ENCODE assay signal across 8 mouse cellular contexts in genomic region chr14:20733952-20734774, GRCm38 (mm10). TPM values are rescaled to one million over a fixed set of nuclear protein-coding genes. Genes with fewer than 3 reads are reported as not detected.
DNase-seq lines count a peak whose midpoint lies in the region; ATAC-seq and TF ChIP-seq lines count a peak whose summit lies in the region.

Gene Ndst2 (minus strand): TSS chr14:20734562.

- TF ChIP-seq POLR2A in bone marrow macrophage, adult 2 months (IDR thresholded peaks at IDR 0.05; ENCODE audit: borderline replicate concordance, low read depth, low read length), result peak; percentile 76; the same call in 1 of the 2 replicates
- peak; percentile 80 for TF ChIP-seq POLR2A in embryonic fibroblast, embryonic 13.5 days (IDR thresholded peaks at IDR 0.05; ENCODE audit: low read depth, low read length)

- H3K27me3 ChIP-seq in kidney, embryonic 14.5 days (ENCODE audit: control insufficient read depth, insufficient read depth, low read length), result no peaks in the 10 kb centered on the region
- H3K27me3 ChIP-seq in limb, embryonic 15.5 days, result no peaks in the 10 kb centered on the region

- TF ChIP-seq CTCF in bone marrow macrophage, adult 2 months (IDR thresholded peaks at IDR 0.05; ENCODE audit: low read depth, low read length), result no peak
- TF ChIP-seq CTCF in embryonic fibroblast, embryonic 13.5 days (IDR thresholded peaks at IDR 0.05; ENCODE audit: borderline replicate concordance, insufficient read depth, low read length), result no peak

- no peaks in the 10 kb centered on the region for H3K9me3 ChIP-seq in kidney, embryonic 14.5 days (ENCODE audit: control insufficient read depth, low read length)
- no peaks in the 10 kb centered on the region for H3K9me3 ChIP-seq in limb, embryonic 15.5 days

- peak; percentile 98 for ATAC-seq in kidney, embryonic 14.5 days (ENCODE audit: low FRiP score, low TSS enrichment)
- ATAC-seq in limb, embryonic 15.5 days (ENCODE audit: insufficient number of reproducible peaks, low FRiP score, low TSS enrichment, low read depth), result peak; percentile 95

- DNase-seq in 416B (ENCODE audit: low read depth), result peak; percentile 88
- DNase-seq in heart, adult 9 months (ENCODE audit: low spot score in 2 of 2), result peak; percentile 89 to 90
- peak; percentile 69 to 83 for DNase-seq in monocyte, adult 2 months (ENCODE audit: low read depth in 1 of 2, low spot score in 2 of 2)
- DNase-seq in spleen, postnatal 36 days (ENCODE audit: low spot score in 2 of 2), result peak; percentile 91

- H3K4me3 ChIP-seq in bone marrow macrophage, adult 2 months (ENCODE audit: insufficient read depth, low read length), result peak within 1 kb of the TSS; percentile 86
- peak within 1 kb of the TSS; percentile 82 for H3K4me3 ChIP-seq in embryonic fibroblast, embryonic 13.5 days (ENCODE audit: insufficient read depth, low read length)
- H3K4me3 ChIP-seq in kidney, embryonic 14.5 days (ENCODE audit: low read length), result peak within 1 kb of the TSS; percentile 89
- peak within 1 kb of the TSS; percentile 84 for H3K4me3 ChIP-seq in limb, embryonic 15.5 days

- under 1% methylated on average over 65 of the region's 81 CpGs for WGBS in kidney, embryonic 14.5 days
- under 1% methylated on average over 81 of the region's 81 CpGs for WGBS in limb, embryonic 15.5 days

- peak within 1 kb of the TSS; percentile 92 for H3K27ac ChIP-seq in bone marrow macrophage, adult 2 months (ENCODE audit: insufficient read depth, low read depth, low read length)
- H3K27ac ChIP-seq in embryonic fibroblast, embryonic 13.5 days (ENCODE audit: insufficient read depth, low read length), result peak within 1 kb of the TSS; percentile 66
- H3K27ac ChIP-seq in kidney, embryonic 14.5 days (ENCODE audit: low read depth, low read length), result peak within 1 kb of the TSS; percentile 91
- peak within 1 kb of the TSS; percentile 95 for H3K27ac ChIP-seq in limb, embryonic 15.5 days

- H3K4me1 ChIP-seq in bone marrow macrophage, adult 2 months (ENCODE audit: control insufficient read depth, insufficient read depth, low read length), result peaks cover 35% of the 10 kb centered on the region
- H3K4me1 ChIP-seq in embryonic fibroblast, embryonic 13.5 days (ENCODE audit: control insufficient read depth, insufficient read depth, low read length), result peaks cover 7% of the 10 kb centered on the region; the same call in 1 of the 2 replicates
- 0 out of 2 replicates have a peak, but pooled peaks cover 4% of the 10 kb centered on the region for H3K4me1 ChIP-seq in kidney, embryonic 14.5 days (ENCODE audit: control insufficient read depth, insufficient read depth, low read length)
- H3K4me1 ChIP-seq in limb, embryonic 15.5 days, result peaks cover 23% of the 10 kb centered on the region

- H3K9ac ChIP-seq in kidney, embryonic 14.5 days (ENCODE audit: low read depth, low read length), result peak within 1 kb of the TSS; percentile 90
- peak within 1 kb of the TSS; percentile 90 for H3K9ac ChIP-seq in limb, embryonic 15.5 days

- H3K4me2 ChIP-seq in kidney, embryonic 14.5 days (replicated peaks; ENCODE audit: low read depth, low read length), result peak within 1 kb of the TSS; percentile 91
- peak within 1 kb of the TSS; percentile 70 for H3K4me2 ChIP-seq in limb, embryonic 15.5 days

- peaks cover 40% of the 10 kb centered on the region for H3K36me3 ChIP-seq in kidney, embryonic 14.5 days (ENCODE audit: control insufficient read depth, insufficient read depth, low read length)
- peaks cover 52% of the 10 kb centered on the region for H3K36me3 ChIP-seq in limb, embryonic 15.5 days

RNA-seq across cellular contexts. Expression of gene Ndst2, which starts in this region (rescaled TPM):
- 60.1 and 63.9 TPM in 2 replicates for polyA plus RNA-seq in bone marrow macrophage, adult 2 months (2012; ENCODE audit: insufficient read depth, insufficient read length, missing spikeins)
- 27.3 and 32.0 TPM in 2 replicates for polyA plus RNA-seq in embryonic fibroblast, embryonic 13.5 days (2011; ENCODE audit: insufficient read length, low read depth, missing spikeins)
- polyA plus RNA-seq in kidney, embryonic 14.5 days (2014; fragmentation: Nextera tagmentation; extraction: Ambion mirVana), result 21.3 and 32.1 TPM in 2 replicates
- polyA plus RNA-seq in limb, embryonic 15.5 days (2015; fragmentation: Nextera tagmentation; extraction: Ambion mirVana), result 33.7 and 34.2 TPM in 2 replicates

Comparison
In these comparisons a context has a peak if more than half of its experiments do, and no peak if none do; other contexts are left out.
1. Peak in every context shown above with its lines: DNase-seq, ATAC-seq, H3K4me3 ChIP-seq and H3K27ac ChIP-seq.